Mouse (Mus musculus) limb, embryonic 13.5 days (tissue): Measurements from ENCODE around the gene Kdm8. TPM values are rescaled to one million over a fixed set of nuclear protein-coding genes. Genes with fewer than 3 reads are reported as not detected.
A peak's percentile ranks its signal among the peaks of the same experiment; 100 is the strongest.
"Not testable (repeated sequence)": the region's sequence is repeated elsewhere in the genome, so short reads cannot be mapped to it uniquely, and the experiment has no call there.

ENCODE experiments used
- ATAC-seq: fragments of 200-750 bp; cut with Nextera tagmentation; 2 replicates; pipeline ENCODE4 v1.8.0; 2017; ENCODE audit warnings: low read depth, moderate number of reproducible peaks, moderate TSS enrichment; ENCODE audit not compliant: low FRiP score
- H3K27ac ChIP-seq: fragments of 300-500 bp; sonication (generic); 2 replicates; pipeline ENCODE4 v1.5.1; 2015; ENCODE audit warnings: inconsistent platforms, mild to moderate bottlenecking, moderate library complexity
- H3K27me3 ChIP-seq: fragments of 300-500 bp; sonication (generic); 2 replicates; pipeline ENCODE4 v1.6.1; 2015; ENCODE audit warnings: mild to moderate bottlenecking, inconsistent platforms
- H3K36me3 ChIP-seq: fragments of 300-500 bp; sonication (generic); 2 replicates; pipeline ENCODE4 v1.6.1; 2015; ENCODE audit warnings: inconsistent platforms, mild to moderate bottlenecking, moderate library complexity
- H3K4me1 ChIP-seq: fragments of 300-500 bp; sonication (generic); 2 replicates; pipeline ENCODE4 v1.6.1; 2015; ENCODE audit warnings: inconsistent platforms
- H3K4me2 ChIP-seq: fragments of 300-500 bp; sonication (generic); replicated peaks from 2 replicates; pipeline ENCODE4 v1.6.1; 2015; ENCODE audit warnings: inconsistent platforms, mild to moderate bottlenecking, moderate library complexity
- H3K4me3 ChIP-seq: fragments of 300-500 bp; sonication (generic); 2 replicates; pipeline ENCODE4 v1.5.1; 2015; ENCODE audit warnings: moderate library complexity, mild to moderate bottlenecking, inconsistent platforms
- H3K9ac ChIP-seq: fragments of 300-500 bp; sonication (generic); 2 replicates; pipeline ENCODE4 v1.6.1; 2015; ENCODE audit warnings: mild to moderate bottlenecking, inconsistent platforms
- H3K9me3 ChIP-seq: fragments of 300-500 bp; sonication (generic); 2 replicates; pipeline ENCODE4 v1.6.1; 2016; ENCODE audit warnings: inconsistent platforms
- WGBS: fragments of 180-500 bp; shearing (Covaris S2); methylation state at CpG from one replicate; pipeline ENCODE4 v1.1.7; 2015; 5-methylcytosine and 5-hydroxymethylcytosine counted together
- polyA plus RNA-seq: library from polyadenylated mRNA; unstranded; fragments of >200 nt; fragmentation: Nextera tagmentation; extraction: Ambion mirVana; gene quantifications from 2 replicates; pipeline ENCODE4 v1.2.1, GENCODE M21; 2015

The Kdm8 gene
- polyA plus RNA-seq, 1 experiment from 2014 or later = 11.1 TPM

GRCm38 (mm10) chr7:125428381-125428780, 16.1 kb upstream of the Kdm8 start:
- Histone ChIP-seq H3K27me3 (no peaks in the 10 kb centered on the region), H3K4me2 (no peak overlapping the region), H3K4me3 (no peak overlapping the region), H3K9ac (no peak overlapping the region), H3K9me3 (no peaks in the 10 kb centered on the region), H3K27ac (no peak overlapping the region), H3K4me1 (0 out of 2 replicates have a peak, but pooled peaks cover 6% of the 10 kb centered on the region), H3K36me3 (no peaks in the 10 kb centered on the region)
- ATAC-seq = no peak
- 75% methylated on average over 7 of the region's 7 CpGs for WGBS

GRCm38 (mm10) chr7:125428816-125429500, 15.5 kb upstream of the Kdm8 start:
- not testable (repeated sequence) for H3K27me3 ChIP-seq, H3K4me1 ChIP-seq, H3K4me2 ChIP-seq, ATAC-seq, H3K4me3 ChIP-seq, H3K36me3 ChIP-seq, H3K9ac ChIP-seq, H3K27ac ChIP-seq, H3K9me3 ChIP-seq
- 74% methylated on average over 5 of the region's 5 CpGs for WGBS

DNA sequence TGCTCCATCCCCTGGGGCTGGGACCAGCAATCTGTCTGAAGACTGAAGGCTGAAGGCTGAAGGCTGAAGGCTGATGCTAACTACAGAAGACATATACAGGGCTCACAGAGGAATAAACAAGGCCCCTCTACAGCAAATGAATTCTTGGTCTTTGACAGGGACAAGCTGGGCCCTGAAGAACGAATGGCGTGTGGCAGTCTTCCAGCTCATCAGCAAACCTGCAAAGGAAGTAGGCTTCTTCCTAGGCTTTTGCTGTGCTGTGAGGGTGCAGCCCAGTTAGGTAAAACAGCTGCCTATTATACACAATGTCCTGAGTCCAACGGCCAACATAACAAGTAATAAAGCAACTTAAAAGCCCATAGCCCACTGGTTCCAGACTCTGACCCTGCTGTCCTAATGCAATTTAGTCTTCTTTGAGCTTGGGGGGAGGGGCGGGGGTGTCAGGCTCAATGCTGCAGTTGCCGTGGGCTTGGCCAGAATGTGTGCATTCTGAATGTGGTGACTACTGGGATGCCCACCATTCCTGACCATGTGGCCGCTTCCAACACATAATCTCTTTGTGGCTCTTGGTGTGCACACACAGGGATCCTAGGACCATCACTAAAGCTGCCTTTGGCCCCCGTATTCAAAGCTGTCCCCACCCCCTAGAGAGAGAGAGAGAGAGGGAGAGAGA, 14.2 kb upstream of the Kdm8 start:
- ATAC-seq = no peak
- Histone ChIP-seq H3K4me2 (no peak overlapping the region), H3K27ac (no peak overlapping the region), H3K27me3 (no peaks in the 10 kb centered on the region), H3K4me3 (no peak overlapping the region), H3K9ac (no peak overlapping the region), H3K36me3 (no peaks in the 10 kb centered on the region), H3K9me3 (no peaks in the 10 kb centered on the region), H3K4me1 (peaks cover 13% of the 10 kb centered on the region)
- WGBS = 52% methylated on average over 7 of the region's 7 CpGs

GRCm38 (mm10) chr7:125433874-125434273, 10.6 kb upstream of the Kdm8 start:
- ATAC-seq = no peak
- WGBS = 77% methylated on average over 3 of the region's 3 CpGs

DNA sequence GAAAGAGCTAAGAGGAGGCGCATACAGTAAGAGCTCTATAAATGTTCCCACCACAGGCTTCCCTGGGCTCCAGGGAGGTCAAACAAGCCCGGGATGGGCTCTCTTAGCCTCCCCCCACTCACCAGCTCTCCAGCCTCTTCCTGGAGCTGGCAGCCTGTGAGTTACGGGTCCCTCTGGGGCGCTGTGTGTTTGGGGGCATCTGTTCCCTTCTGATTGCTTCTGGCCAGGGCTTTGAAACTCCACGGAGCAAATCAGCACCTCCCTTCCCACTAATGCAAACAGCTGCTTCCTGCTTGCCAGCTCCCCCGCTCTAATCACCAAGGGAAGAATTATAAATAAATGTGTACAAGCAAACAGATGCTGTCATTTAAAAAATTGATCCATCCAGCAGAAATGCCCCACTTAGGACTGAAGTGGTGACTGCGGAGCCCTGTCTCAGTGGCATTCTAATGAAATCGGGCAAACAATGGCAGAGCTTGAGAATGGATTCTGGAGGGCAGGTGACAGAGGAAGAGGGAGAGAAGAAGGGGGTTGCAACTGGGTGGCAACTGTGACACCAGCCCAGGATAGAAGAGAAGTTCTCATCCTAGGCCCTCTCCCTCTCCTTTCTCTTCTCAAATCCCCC, 9.7 kb upstream of the Kdm8 start:
- no peak for ATAC-seq
- 32% methylated on average over 8 of the region's 8 CpGs for WGBS
- H3K27ac ChIP-seq = no peak overlapping the region; the same call in 1 of the 2 replicates
- H3K9me3 ChIP-seq = no peaks in the 10 kb centered on the region
- H3K4me2 ChIP-seq = no peak overlapping the region
- H3K36me3 ChIP-seq = no peaks in the 10 kb centered on the region
- no peak overlapping the region; the same call in 1 of the 2 replicates for H3K9ac ChIP-seq
- H3K4me1 ChIP-seq = peaks cover 8% of the 10 kb centered on the region
- no peak overlapping the region for H3K4me3 ChIP-seq
- H3K27me3 ChIP-seq = no peaks in the 10 kb centered on the region

More at GRCm38 (mm10) chr7:125433874-125434273, 10.6 kb upstream of the Kdm8 start:
- no peaks in the 10 kb centered on the region for H3K36me3 ChIP-seq
- H3K4me1 ChIP-seq = peaks cover 8% of the 10 kb centered on the region
- no peak overlapping the region for H3K27ac ChIP-seq
- H3K27me3 ChIP-seq = no peaks in the 10 kb centered on the region
- no peak overlapping the region for H3K4me2 ChIP-seq
- H3K4me3 ChIP-seq = no peak overlapping the region
- H3K9ac ChIP-seq = no peak overlapping the region
- H3K9me3 ChIP-seq = no peaks in the 10 kb centered on the region

DNA sequence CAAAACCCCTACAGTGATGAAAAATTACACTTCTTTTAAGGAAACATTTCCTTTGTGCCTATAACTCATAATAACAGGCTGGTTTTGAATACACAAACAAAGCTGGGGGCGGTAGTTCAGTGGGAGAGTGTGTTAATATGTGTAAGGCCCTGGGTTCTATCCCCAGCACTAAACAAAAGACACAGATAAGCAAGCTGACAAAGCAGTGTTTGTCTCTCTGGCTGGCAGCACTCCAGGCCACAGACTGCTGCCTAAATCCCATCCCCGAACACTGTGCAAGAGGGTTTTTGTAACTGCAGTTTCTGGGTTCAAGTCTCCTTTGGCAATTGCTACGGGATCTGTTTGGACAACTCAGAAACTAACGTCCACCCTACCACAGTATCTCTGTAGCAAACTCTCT, 2.2 kb upstream of the Kdm8 start:
- H3K36me3 ChIP-seq = no peaks in the 10 kb centered on the region
- no peak overlapping the region for H3K27ac ChIP-seq
- H3K4me3 ChIP-seq = no peak overlapping the region
- H3K4me1 ChIP-seq = peaks cover 19% of the 10 kb centered on the region
- 85% methylated on average over 4 of the region's 4 CpGs for WGBS
- no peak for ATAC-seq
- no peaks in the 10 kb centered on the region for H3K27me3 ChIP-seq
- H3K9ac ChIP-seq = no peak overlapping the region
- H3K4me2 ChIP-seq = no peak overlapping the region
- H3K9me3 ChIP-seq = no peaks in the 10 kb centered on the region

- Histone ChIP-seq H3K27ac (peak overlapping the region; percentile 93; the same call in 1 of the 2 replicates), H3K27me3 (no peaks in the 10 kb centered on the region), H3K4me1 (peaks cover 23% of the 10 kb centered on the region), H3K4me2 (peak overlapping the region; percentile 85), H3K9ac (peak overlapping the region; percentile 73), H3K36me3 (no peaks in the 10 kb centered on the region), H3K4me3 (peak overlapping the region; percentile 54), H3K9me3 (no peaks in the 10 kb centered on the region)
- WGBS = 26% methylated on average over 10 of the region's 10 CpGs
- no peak for ATAC-seq
Measured at GRCm38 (mm10) chr7:125444076-125444463, 406 bp upstream of the Kdm8 start.

GRCm38 (mm10) chr7:125450678-125451077, 6.2 kb downstream of the Kdm8 start:
- Histone ChIP-seq H3K9me3 (no peaks in the 10 kb centered on the region), H3K4me2 (no peak overlapping the region), H3K27me3 (no peaks in the 10 kb centered on the region), H3K4me3 (no peak overlapping the region), H3K9ac (0 out of 2 replicates have a peak overlapping the region, but pooled peaks have one; percentile 1), H3K36me3 (peaks cover 28% of the 10 kb centered on the region), H3K4me1 (peaks cover 10% of the 10 kb centered on the region), H3K27ac (no peak overlapping the region)
- WGBS = 89% methylated on average over 1 of the region's 1 CpGs
- no peak for ATAC-seq

DNA sequence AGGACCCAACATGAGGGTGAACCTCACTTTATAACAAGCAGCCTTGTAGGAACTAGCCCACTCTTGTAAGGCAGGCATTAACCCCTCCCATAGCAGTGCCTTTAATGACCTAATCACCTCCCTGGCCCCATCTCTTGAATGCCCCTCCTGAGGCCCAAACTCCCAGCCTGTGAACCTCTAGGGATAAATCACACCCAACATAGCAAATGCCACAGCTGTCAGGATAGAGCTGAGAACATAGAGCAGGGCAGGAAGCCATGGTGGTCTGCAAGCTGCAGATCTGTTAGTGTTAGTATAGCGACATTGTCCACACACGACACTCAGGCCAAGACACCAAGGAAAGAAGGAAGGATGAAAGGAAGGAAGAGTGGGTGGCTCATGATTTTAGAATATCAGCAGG, 6.6 kb downstream of the Kdm8 start:
- H3K36me3 ChIP-seq = peaks cover 31% of the 10 kb centered on the region
- H3K27ac ChIP-seq = no peak overlapping the region
- peaks cover 8% of the 10 kb centered on the region; the same call in 1 of the 2 replicates for H3K4me1 ChIP-seq
- H3K9ac ChIP-seq = no peak overlapping the region
- H3K27me3 ChIP-seq = no peaks in the 10 kb centered on the region
- no peaks in the 10 kb centered on the region for H3K9me3 ChIP-seq
- no peak for ATAC-seq
- 78% methylated on average over 2 of the region's 2 CpGs for WGBS
- H3K4me3 ChIP-seq = no peak overlapping the region
- H3K4me2 ChIP-seq = no peak overlapping the region

- no peak for ATAC-seq
- 95% methylated on average over 4 of the region's 4 CpGs for WGBS
- H3K36me3 ChIP-seq = peaks cover 42% of the 10 kb centered on the region
- H3K27ac ChIP-seq = no peak overlapping the region
- H3K9ac ChIP-seq = no peak overlapping the region
- no peak overlapping the region for H3K4me3 ChIP-seq
- 0 out of 2 replicates have a peak, but pooled peaks cover 4% of the 10 kb centered on the region for H3K4me1 ChIP-seq
- H3K9me3 ChIP-seq = no peaks in the 10 kb centered on the region
- no peak overlapping the region for H3K4me2 ChIP-seq
- H3K27me3 ChIP-seq = no peaks in the 10 kb centered on the region
Measured at GRCm38 (mm10) chr7:125453671-125454070, 9.2 kb downstream of the Kdm8 start.

DNA sequence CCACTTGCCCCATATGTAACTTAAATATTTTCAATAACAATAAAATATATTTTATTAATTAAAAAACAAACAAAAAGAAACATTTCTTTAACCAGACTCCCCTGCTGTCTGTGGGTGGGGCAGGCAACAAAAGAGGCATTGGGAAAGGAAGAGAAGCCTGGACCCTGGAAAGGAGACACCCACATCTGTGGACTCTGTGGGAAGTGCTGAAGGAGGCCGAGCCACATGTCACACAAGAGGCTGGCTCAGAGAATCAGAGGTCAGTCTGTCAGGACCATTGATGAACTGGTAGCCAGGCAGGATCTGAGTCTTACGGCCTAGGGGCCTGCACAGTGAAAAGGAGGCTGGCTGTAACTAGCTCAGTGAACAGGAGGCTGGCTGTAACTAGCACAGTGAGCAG, 17.7 kb downstream of the Kdm8 start:
- ATAC-seq = no peak
- Histone ChIP-seq H3K4me2 (no peak overlapping the region), H3K27ac (no peak overlapping the region), H3K27me3 (no peaks in the 10 kb centered on the region), H3K36me3 (peaks cover 40% of the 10 kb centered on the region), H3K4me3 (no peak overlapping the region), H3K4me1 (no peaks in the 10 kb centered on the region), H3K9ac (no peak overlapping the region), H3K9me3 (no peaks in the 10 kb centered on the region)
- WGBS = 52% methylated on average over 2 of the region's 2 CpGs

- 34% methylated on average over 5 of the region's 5 CpGs for WGBS
- H3K27ac ChIP-seq = no peak overlapping the region
- H3K4me1 ChIP-seq = peaks cover 17% of the 10 kb centered on the region
- no peak overlapping the region for H3K4me3 ChIP-seq
- H3K9ac ChIP-seq = no peak overlapping the region
- H3K36me3 ChIP-seq = peaks cover 58% of the 10 kb centered on the region
- H3K27me3 ChIP-seq = no peaks in the 10 kb centered on the region
- H3K4me2 ChIP-seq = no peak overlapping the region
- no peak for ATAC-seq
- H3K9me3 ChIP-seq = no peaks in the 10 kb centered on the region
Measured at GRCm38 (mm10) chr7:125469937-125470336, 25.5 kb downstream of the Kdm8 start.
